Mouse (Mus musculus) hindbrain, embryonic 16.5 days (tissue): ENCODE results near the gene Hist1h2bh. TPM values are rescaled to one million over a fixed set of nuclear protein-coding genes. Genes with fewer than 3 reads are reported as not detected.
A peak's percentile ranks its signal among the peaks of the same experiment; 100 is the strongest.
"Not testable (repeated sequence)": the region's sequence is repeated elsewhere in the genome, so short reads cannot be mapped to it uniquely, and the experiment has no call there.

ENCODE experiments used
- ATAC-seq: fragments of 200-750 bp; cut with Nextera tagmentation; 2 replicates; pipeline ENCODE4 v1.8.0; 2017; ENCODE audit warnings: moderate TSS enrichment, moderate library complexity
- H3K27ac ChIP-seq: fragments of 300-500 bp; sonication (generic); 2 replicates; pipeline ENCODE4 v1.5.1; 2014; ENCODE audit warnings: low read depth, mild to moderate bottlenecking, control low read depth, low read length, moderate library complexity
- H3K27me3 ChIP-seq: fragments of 300-500 bp; sonication (generic); replicated peaks from 2 replicates; pipeline ENCODE4 v1.6.1; 2014; ENCODE audit warnings: low read length; ENCODE audit not compliant: control insufficient read depth, insufficient read depth
- H3K36me3 ChIP-seq: fragments of 300-500 bp; sonication (generic); 2 replicates; pipeline ENCODE4 v1.6.1; 2014; ENCODE audit warnings: mild to moderate bottlenecking, low read length, moderate library complexity, mixed read lengths; ENCODE audit not compliant: control insufficient read depth, insufficient read depth
- H3K4me1 ChIP-seq: fragments of 300-500 bp; sonication (generic); 2 replicates; pipeline ENCODE4 v1.6.1; 2014; ENCODE audit warnings: low read depth, low read length; ENCODE audit not compliant: control insufficient read depth, insufficient read depth
- H3K4me2 ChIP-seq: fragments of 300-500 bp; sonication (generic); 2 replicates; pipeline ENCODE4 v1.6.1; 2014; ENCODE audit warnings: mild to moderate bottlenecking, low read length, control low read depth, moderate library complexity
- H3K4me3 ChIP-seq: fragments of 300-500 bp; sonication (generic); 2 replicates; pipeline ENCODE4 v1.5.1; 2014; ENCODE audit warnings: mild to moderate bottlenecking, low read length, control low read depth, moderate library complexity
- H3K9ac ChIP-seq: fragments of 300-500 bp; sonication (generic); 2 replicates; pipeline ENCODE4 v1.6.1; 2014; ENCODE audit warnings: low read depth, mild to moderate bottlenecking, control low read depth, low read length, moderate library complexity
- H3K9me3 ChIP-seq: fragments of 300-500 bp; sonication (generic); 2 replicates; pipeline ENCODE4 v1.6.1; 2014; ENCODE audit warnings: mild to moderate bottlenecking, low read length, moderate library complexity; ENCODE audit not compliant: control insufficient read depth
- WGBS: fragments of 180-500 bp; shearing (Covaris S2); extraction: QIAGEN DNeasy Blood & Tissue Kit; methylation state at CpG from one replicate; pipeline ENCODE4 v1.1.7; 2014; 5-methylcytosine and 5-hydroxymethylcytosine counted together
- polyA plus RNA-seq: library from polyadenylated mRNA; unstranded; fragments of >200 nt; fragmentation: Nextera tagmentation; extraction: Ambion mirVana; gene quantifications from 2 replicates; pipeline ENCODE4 v1.2.1, GENCODE M21; 2015

Gene Hist1h2bh
- polyA plus RNA-seq, 1 experiment from 2014 or later: 0.29 TPM

DNA sequence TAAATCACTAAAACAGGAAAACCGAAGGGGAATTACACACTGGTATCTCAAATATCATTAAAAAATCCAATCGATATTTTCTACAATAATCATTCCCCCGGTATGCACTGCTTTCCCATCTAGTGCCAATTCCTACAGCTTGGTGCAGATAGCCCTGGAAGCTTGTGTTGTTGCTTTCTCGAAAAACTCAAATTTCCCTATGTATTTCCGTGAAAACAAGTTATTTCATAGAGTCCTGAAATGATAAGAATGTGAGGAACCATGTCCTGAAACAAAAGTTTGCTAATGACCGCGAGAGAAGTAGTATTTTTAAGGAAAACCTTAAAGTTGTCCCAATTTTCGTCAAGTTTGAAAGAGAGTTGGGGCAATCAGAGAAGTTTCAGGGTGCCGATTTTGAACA is 11.2 kb upstream of the Hist1h2bh start:
- ATAC-seq: no peak
- Histone ChIP-seq H3K36me3 (no peaks in the 10 kb centered on the region), H3K4me2 (peak overlapping the region; percentile 100), H3K9ac (peak overlapping the region; percentile 70), H3K9me3 (no peaks in the 10 kb centered on the region), H3K4me3 (peak overlapping the region; percentile 54), H3K27me3 (no peaks in the 10 kb centered on the region), H3K4me1 (peaks cover 13% of the 10 kb centered on the region), H3K27ac (peak overlapping the region; percentile 82; the same call in 1 of the 2 replicates)
- 21% methylated on average over 9 of the region's 9 CpGs for WGBS

DNA sequence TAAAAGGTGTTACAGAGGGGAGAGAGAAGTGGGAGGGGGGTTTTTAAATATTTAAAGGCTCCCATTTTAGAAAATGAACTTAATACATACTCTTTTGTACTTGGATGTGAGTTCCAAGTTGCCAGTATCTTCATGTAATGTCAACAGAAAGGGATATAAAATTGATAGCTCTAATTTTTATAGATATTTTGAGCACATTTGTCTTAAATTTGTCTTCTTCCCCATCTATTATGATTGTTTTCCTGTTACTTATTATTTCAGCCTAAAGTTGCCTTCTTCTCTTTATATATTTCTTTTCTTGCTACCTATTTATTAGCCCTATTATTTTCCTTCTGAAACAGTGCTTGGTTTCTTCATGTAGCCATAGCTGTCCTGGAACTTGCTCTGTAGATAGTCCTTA is 9.8 kb upstream of the Hist1h2bh start, which contains the start of gene Hist1h1d:
Hist1h1d (plus strand) TSS at position 301 of the 400 bp plus-strand sequence.
- peaks cover 13% of the 10 kb centered on the region for H3K4me1 ChIP-seq
- H3K9me3 ChIP-seq: no peaks in the 10 kb centered on the region
- no peak for ATAC-seq
- no peak within 1 kb of the TSS for H3K9ac ChIP-seq
- no peaks in the 10 kb centered on the region for H3K36me3 ChIP-seq
- H3K27ac ChIP-seq: peak within 1 kb of the TSS; percentile 20; the same call in 1 of the 2 replicates
- H3K4me3 ChIP-seq: no peak within 1 kb of the TSS
- no peaks in the 10 kb centered on the region for H3K27me3 ChIP-seq
- no peak within 1 kb of the TSS; the same call in 1 of the 2 replicates for H3K4me2 ChIP-seq

DNA sequence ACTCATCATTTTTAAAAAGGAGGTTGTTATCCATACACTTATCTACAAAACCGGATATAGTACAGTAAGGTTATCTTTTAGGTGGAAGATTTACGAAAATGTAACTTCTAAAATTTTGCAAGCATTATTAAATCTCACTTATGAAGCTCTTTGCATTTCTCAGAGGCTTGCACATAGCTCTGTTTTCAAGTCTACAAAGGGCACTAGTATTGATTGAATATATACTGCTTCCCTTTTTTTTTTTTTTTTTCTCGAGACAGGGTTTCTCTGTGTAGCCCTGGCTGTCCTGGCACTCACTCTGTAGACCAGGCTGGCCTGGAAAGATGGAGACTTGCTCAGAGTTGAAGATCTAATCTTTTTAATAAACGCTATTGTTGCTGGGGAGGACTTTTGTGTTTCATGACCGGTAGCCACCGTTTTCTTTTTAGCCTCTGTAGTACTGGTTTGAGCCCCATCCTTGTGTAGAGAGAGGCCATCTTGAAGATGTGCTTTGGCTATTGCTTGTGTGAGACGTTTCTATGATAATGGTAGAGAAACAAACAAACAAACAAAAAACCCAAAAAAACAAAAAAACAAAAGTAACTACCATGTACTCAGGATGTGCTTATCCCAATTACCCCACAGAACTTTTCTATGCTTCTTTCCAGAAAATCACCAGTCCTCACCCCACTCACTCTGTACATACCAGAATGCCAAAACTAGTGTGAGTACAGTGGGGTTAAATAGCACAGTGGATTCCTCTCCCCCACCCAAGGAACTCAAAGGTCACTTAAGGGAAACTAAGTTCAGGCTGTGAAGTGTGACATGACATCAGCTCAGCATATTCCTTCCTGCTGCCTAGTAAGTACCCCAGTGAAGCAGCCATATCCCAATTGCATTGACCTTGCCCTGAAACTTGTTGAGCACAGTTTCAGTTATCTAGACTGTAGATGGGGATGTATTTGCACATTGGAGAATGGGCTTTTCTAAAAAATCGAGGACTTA is 9.0 kb upstream of the Hist1h2bh start:
- Histone ChIP-seq H3K4me2 (peak overlapping the region; percentile 66), H3K4me1 (peaks cover 13% of the 10 kb centered on the region), H3K36me3 (no peaks in the 10 kb centered on the region), H3K27me3 (no peaks in the 10 kb centered on the region), H3K9me3 (no peaks in the 10 kb centered on the region), H3K4me3 (peak overlapping the region; percentile 46), H3K9ac (no peak overlapping the region), H3K27ac (peak overlapping the region; percentile 76)
- no peak for ATAC-seq
- 51% methylated on average over 8 of the region's 8 CpGs for WGBS

DNA sequence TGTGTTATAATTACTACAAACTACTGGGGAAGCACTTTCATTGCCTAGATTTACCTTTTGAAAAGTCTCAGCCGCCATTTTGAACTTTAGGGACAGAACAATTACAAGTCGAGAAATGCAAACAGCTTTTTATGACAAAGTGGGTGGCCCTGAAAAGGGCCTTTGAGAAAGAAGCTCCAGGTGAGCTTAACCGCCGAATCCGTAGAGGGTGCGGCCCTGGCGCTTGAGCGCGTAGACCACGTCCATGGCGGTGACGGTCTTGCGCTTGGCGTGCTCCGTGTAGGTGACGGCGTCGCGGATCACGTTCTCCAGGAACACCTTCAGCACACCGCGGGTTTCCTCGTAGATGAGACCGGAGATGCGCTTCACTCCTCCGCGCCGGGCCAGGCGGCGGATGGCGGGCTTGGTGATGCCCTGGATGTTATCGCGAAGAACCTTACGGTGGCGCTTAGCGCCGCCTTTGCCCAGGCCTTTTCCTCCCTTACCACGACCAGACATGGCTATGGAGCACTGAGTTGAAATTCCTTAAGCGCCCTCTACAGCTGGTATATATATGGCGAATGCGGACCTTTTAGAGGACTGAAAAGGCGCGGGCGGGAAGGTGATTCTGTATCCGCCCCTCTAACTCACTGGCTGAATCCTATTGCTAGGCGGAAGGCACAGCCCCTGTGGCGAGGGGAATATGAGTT is 8.1 kb upstream of the Hist1h2bh start, which contains the start of gene Hist1h4f:
Hist1h4f (minus strand) TSS at position 503 of the 689 bp plus-strand sequence.
- Histone ChIP-seq H3K9ac (peak within 1 kb of the TSS; percentile 63), H3K27ac (peak within 1 kb of the TSS; percentile 76), H3K4me1 (peaks cover 11% of the 10 kb centered on the region), H3K4me2 (peak within 1 kb of the TSS; percentile 66), H3K4me3 (peak within 1 kb of the TSS; percentile 46)
- not testable (repeated sequence) for H3K36me3 ChIP-seq, H3K27me3 ChIP-seq, H3K9me3 ChIP-seq
- peak; percentile 95 for ATAC-seq
- WGBS: under 1% methylated on average over 47 of the region's 47 CpGs

DNA sequence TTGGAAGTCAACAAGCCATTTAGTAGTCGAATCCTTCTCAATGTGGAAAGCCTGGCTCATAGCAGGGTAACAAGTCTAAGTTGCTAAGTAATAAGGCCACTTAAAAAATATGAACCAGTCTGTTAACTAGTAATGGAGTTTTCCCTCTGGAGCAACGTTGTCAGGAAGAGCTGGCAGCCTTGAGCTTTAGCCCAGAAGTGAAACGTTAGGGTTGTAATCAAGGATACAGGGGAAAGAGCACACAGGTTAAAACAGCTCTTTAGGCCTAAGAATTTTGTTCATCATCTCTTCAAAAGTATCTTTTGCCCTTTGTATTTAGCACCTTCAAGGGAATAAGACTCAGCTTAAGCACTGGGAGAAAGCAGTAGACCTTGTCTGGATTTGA is 7.6 kb upstream of the Hist1h2bh start:
- Histone ChIP-seq H3K4me3 (peak overlapping the region; percentile 46), H3K4me2 (peak overlapping the region; percentile 66), H3K36me3 (no peaks in the 10 kb centered on the region), H3K4me1 (peaks cover 10% of the 10 kb centered on the region), H3K27ac (peak overlapping the region; percentile 76), H3K27me3 (no peaks in the 10 kb centered on the region), H3K9ac (peak overlapping the region; percentile 17; the same call in 1 of the 2 replicates), H3K9me3 (no peaks in the 10 kb centered on the region)
- ATAC-seq: no peak
- 6% methylated on average over 3 of the region's 3 CpGs for WGBS

DNA sequence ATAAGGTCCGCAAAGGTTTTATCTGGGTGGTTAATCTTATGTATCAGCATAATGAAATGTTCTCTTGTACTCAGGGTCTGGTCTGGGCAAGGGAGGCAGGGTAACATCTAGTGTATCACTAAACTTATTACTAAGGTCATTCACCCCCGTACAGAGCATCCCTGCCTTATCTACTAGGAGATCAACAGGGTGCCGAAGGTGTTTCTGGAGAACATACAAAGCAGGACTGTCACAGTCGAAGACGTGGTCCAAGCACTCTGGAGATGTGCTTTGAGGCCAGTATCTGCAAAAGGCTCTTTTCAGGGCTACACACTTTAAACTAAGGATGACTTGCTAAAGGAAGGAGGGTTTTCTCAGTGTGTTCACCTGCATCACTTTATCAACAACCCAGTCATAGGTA is 3.5 kb upstream of the Hist1h2bh start:
- H3K9me3 ChIP-seq: no peaks in the 10 kb centered on the region
- no peak for ATAC-seq
- no peak overlapping the region for H3K4me3 ChIP-seq
- H3K9ac ChIP-seq: no peak overlapping the region
- peaks cover 9% of the 10 kb centered on the region for H3K4me1 ChIP-seq
- no peak overlapping the region for H3K4me2 ChIP-seq
- H3K36me3 ChIP-seq: no peaks in the 10 kb centered on the region
- H3K27ac ChIP-seq: no peak overlapping the region
- no peaks in the 10 kb centered on the region for H3K27me3 ChIP-seq
- WGBS: 85% methylated on average over 5 of the region's 5 CpGs

DNA sequence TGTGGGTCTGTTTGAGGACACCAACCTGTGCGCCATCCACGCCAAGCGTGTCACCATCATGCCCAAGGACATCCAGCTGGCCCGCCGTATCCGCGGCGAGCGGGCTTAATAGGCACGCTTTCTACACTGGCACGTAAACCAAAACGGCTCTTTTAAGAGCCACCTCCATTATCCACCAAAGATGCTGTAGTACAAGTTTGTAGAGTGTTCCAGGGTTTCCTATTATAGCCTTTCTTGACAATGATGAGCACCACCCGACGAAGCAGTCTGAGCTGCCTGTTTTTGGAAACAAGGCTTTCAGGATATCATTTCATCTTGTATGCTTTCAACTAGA is 1.6 kb upstream of the Hist1h2bh start:
- not testable (repeated sequence) for H3K4me1 ChIP-seq, H3K27me3 ChIP-seq, H3K36me3 ChIP-seq, H3K9me3 ChIP-seq, H3K9ac ChIP-seq
- 0% methylated on average over 10 of the region's 14 CpGs for WGBS
- peak; percentile 5; the same call in 1 of the 2 replicates for ATAC-seq
- Histone ChIP-seq H3K27ac (peak overlapping the region; percentile 81), H3K4me2 (peak overlapping the region; percentile 45), H3K4me3 (peak overlapping the region; percentile 43)

DNA sequence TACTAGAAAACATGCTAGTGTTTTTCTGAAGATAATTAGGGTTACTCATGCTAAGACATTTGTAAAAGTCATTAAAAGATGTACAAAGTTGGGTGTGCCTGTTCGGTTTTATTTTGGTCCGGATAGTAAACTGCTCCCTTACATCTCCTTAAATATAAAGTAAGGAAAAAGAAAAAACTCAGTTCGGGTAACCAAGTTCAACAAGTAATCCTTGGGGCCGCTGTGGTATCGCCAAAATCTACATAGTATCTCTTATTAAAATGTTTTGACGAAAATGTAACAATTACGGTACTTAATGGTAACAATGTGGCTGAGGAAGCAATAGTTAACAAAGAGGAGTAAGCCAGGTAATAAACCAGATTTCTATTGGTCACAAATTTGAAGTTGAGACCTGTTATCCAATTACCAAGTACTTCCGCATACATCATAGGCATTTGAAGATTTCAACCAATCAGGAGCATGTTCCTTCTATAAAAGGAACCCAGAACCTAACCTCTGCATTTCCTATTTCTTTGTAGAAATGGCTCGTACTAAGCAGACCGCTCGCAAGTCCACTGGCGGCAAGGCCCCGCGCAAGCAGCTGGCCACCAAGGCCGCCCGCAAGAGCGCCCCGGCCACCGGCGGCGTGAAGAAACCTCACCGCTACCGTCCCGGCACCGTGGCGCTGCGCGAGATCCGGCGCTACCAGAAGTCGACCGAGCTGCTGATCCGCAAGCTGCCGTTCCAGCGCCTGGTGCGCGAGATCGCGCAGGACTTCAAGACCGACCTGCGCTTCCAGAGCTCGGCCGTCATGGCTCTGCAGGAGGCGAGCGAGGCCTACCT is 984 bp upstream of the Hist1h2bh start, which contains the start of gene Hist1h3f:
Hist1h3f (plus strand) TSS at position 88 of the 822 bp plus-strand sequence.
- Histone ChIP-seq H3K9ac (peak within 1 kb of the TSS; percentile 64), H3K27me3 (no peaks in the 10 kb centered on the region), H3K4me3 (peak within 1 kb of the TSS; percentile 47), H3K27ac (peak within 1 kb of the TSS; percentile 81), H3K9me3 (no peaks in the 10 kb centered on the region), H3K36me3 (no peaks in the 10 kb centered on the region), H3K4me1 (peaks cover 4% of the 10 kb centered on the region), H3K4me2 (peak within 1 kb of the TSS; percentile 83)
- under 1% methylated on average over 21 of the region's 45 CpGs for WGBS
- ATAC-seq: peak; percentile 97
